Mouse (Mus musculus) midbrain, embryonic 14.5 days (tissue): Measurements from ENCODE around the gene Mbnl2. TPM values are rescaled to one million over a fixed set of nuclear protein-coding genes. Genes with fewer than 3 reads are reported as not detected.
"Not testable (repeated sequence)": the region's sequence is repeated elsewhere in the genome, so short reads cannot be mapped to it uniquely, and the experiment has no call there.

Experiments used
- ATAC-seq: fragments of 200-750 bp; cut with Nextera tagmentation; 2 replicates; pipeline ENCODE4 v1.8.0; 2017; ENCODE audit warnings: moderate number of reproducible peaks, moderate library complexity; ENCODE audit not compliant: low FRiP score, low TSS enrichment
- DNase-seq: peaks from one replicate; pipeline ENCODE4 v3.0.0-alpha.2; 2015
- H3K27ac ChIP-seq: fragments of 300-500 bp; sonication (generic); replicated peaks from 2 replicates; pipeline ENCODE4 v1.5.1; 2014; ENCODE audit warnings: mild to moderate bottlenecking, low read depth, low read length, moderate library complexity
- H3K27me3 ChIP-seq: fragments of 300-500 bp; sonication (generic); 2 replicates; pipeline ENCODE4 v1.6.1; 2014; ENCODE audit warnings: low read length, control low read depth, mixed read lengths; ENCODE audit not compliant: control insufficient read depth, insufficient read depth
- H3K36me3 ChIP-seq: fragments of 300-500 bp; sonication (generic); 2 replicates; pipeline ENCODE4 v1.6.1; 2014; ENCODE audit warnings: low read length, control low read depth; ENCODE audit not compliant: control insufficient read depth, insufficient read depth
- H3K4me1 ChIP-seq: fragments of 300-500 bp; sonication (generic); 2 replicates; pipeline ENCODE4 v1.6.1; 2014; ENCODE audit warnings: mild to moderate bottlenecking, antibody characterized with exemption, low read length, control low read depth; ENCODE audit not compliant: control insufficient read depth, insufficient read depth
- H3K4me2 ChIP-seq: fragments of 300-500 bp; sonication (generic); 2 replicates; pipeline ENCODE4 v1.6.1; 2014; ENCODE audit warnings: mild to moderate bottlenecking, low read length, moderate library complexity
- H3K4me3 ChIP-seq: fragments of 300-500 bp; sonication (generic); replicated peaks from 2 replicates; pipeline ENCODE4 v1.5.1; 2014; ENCODE audit warnings: low read depth, low read length
- H3K9ac ChIP-seq: fragments of 300-500 bp; sonication (generic); replicated peaks from 2 replicates; pipeline ENCODE4 v1.6.1; 2014; ENCODE audit warnings: mild to moderate bottlenecking, low read length, moderate library complexity
- H3K9me3 ChIP-seq: fragments of 300-500 bp; sonication (generic); 2 replicates; pipeline ENCODE4 v1.6.1; 2016; ENCODE audit warnings: low read length, control low read depth, mixed read lengths; ENCODE audit not compliant: control insufficient read depth
- WGBS: fragments of 180-500 bp; shearing (Covaris S2); extraction: QIAGEN DNeasy Blood & Tissue Kit; methylation state at CpG from one replicate; pipeline ENCODE4 v1.1.7; 2014; 5-methylcytosine and 5-hydroxymethylcytosine counted together
- polyA plus RNA-seq: library from polyadenylated mRNA; unstranded; fragments of >200 nt; fragmentation: Nextera tagmentation; extraction: Ambion mirVana; gene quantifications from 2 replicates; pipeline ENCODE4 v1.2.1, GENCODE M21; 2014

Mbnl2 gene
- polyA plus RNA-seq, 1 experiment from 2014 or later = 22.5 TPM

GRCm38 (mm10) chr14:120357321-120358070, 82.0 kb downstream of the Mbnl2 start:
- whole genome bisulfite sequencing = 98% methylated on average over 19 of the region's 19 CpGs
- H3K36me3 ChIP-seq = no peaks in the 10 kb centered on the region
- peaks cover 14% of the 10 kb centered on the region for H3K4me1 ChIP-seq
- H3K4me3 ChIP-seq = no peak overlapping the region
- H3K27ac ChIP-seq = no peak overlapping the region
- no peaks in the 10 kb centered on the region for H3K27me3 ChIP-seq
- DNase-seq (no peak), ATAC-seq (no peak)
- no peak overlapping the region for H3K9ac ChIP-seq
- H3K4me2 ChIP-seq = no peak overlapping the region
- no peaks in the 10 kb centered on the region for H3K9me3 ChIP-seq

DNA sequence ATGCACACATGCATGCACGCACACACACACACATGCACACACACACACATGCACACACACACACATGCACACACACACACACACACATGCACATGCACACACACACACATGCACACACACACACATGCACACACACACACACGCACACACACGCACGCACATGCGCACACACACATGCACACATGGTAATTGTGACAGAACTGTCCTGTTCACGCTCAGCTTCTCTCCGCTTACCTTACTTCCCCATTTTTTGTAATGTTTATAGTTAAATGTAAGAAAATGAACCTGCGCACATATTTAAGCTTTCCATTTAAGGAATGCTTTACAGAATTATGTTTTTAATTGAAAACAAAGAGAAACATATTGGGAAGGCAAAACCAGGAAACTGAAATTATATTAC, 84.1 kb downstream of the Mbnl2 start:
- H3K27me3 ChIP-seq = not testable (repeated sequence)
- peaks cover 12% of the 10 kb centered on the region for H3K4me1 ChIP-seq
- 96% methylated on average over 8 of the region's 8 CpGs for WGBS

DNA sequence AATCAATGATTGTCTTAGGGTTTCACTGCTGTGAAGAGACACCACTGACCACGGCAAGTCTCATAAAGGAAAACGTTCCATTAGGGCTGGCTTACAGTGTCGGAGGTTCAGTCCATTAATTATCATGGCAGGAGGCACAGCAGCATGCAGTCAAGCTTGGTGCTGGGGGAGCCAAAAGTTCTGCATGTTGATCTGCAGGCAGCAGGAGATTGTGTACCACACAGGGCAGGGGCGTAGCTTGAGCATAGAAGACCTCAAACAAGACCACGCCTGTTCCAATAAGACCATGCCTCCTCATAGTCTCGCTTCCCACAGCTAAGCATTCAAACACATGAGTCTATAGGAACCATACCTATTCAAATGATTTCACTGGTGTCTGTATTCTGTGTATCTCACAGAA, 85.7 kb downstream of the Mbnl2 start:
- no peaks in the 10 kb centered on the region for H3K4me1 ChIP-seq

More for the DNA sequence above, 84.1 kb downstream of the Mbnl2 start:
- not testable (repeated sequence) for H3K36me3 ChIP-seq, H3K4me3 ChIP-seq, H3K4me2 ChIP-seq, H3K9me3 ChIP-seq, H3K9ac ChIP-seq, H3K27ac ChIP-seq, DNase-seq, ATAC-seq

GRCm38 (mm10) chr14:120362409-120362992, 87.0 kb downstream of the Mbnl2 start:
- Histone ChIP-seq H3K36me3 (no peaks in the 10 kb centered on the region), H3K9ac (no peak overlapping the region), H3K9me3 (no peaks in the 10 kb centered on the region), H3K4me1 (no peaks in the 10 kb centered on the region), H3K4me2 (no peak overlapping the region), H3K27ac (no peak overlapping the region), H3K4me3 (no peak overlapping the region), H3K27me3 (no peaks in the 10 kb centered on the region)
- 80% methylated on average over 8 of the region's 8 CpGs for WGBS
- DNase-seq (no peak), ATAC-seq (no peak)

More for the DNA sequence above, 85.7 kb downstream of the Mbnl2 start:
- no peaks in the 10 kb centered on the region for H3K36me3 ChIP-seq
- ATAC-seq = no peak
- no peak overlapping the region for H3K4me2 ChIP-seq
- DNase-seq = no peak
- H3K9ac ChIP-seq = no peak overlapping the region
- no peaks in the 10 kb centered on the region for H3K9me3 ChIP-seq
- whole genome bisulfite sequencing = 91% methylated on average over 6 of the region's 6 CpGs
- H3K27me3 ChIP-seq = no peaks in the 10 kb centered on the region
- no peak overlapping the region for H3K4me3 ChIP-seq
- H3K27ac ChIP-seq = no peak overlapping the region

- WGBS = 70% methylated on average over 8 of the region's 8 CpGs
- no peak overlapping the region for H3K27ac ChIP-seq
- H3K4me3 ChIP-seq = no peak overlapping the region
- H3K4me2 ChIP-seq = no peak overlapping the region
- no peak for DNase-seq
- no peaks in the 10 kb centered on the region for H3K36me3 ChIP-seq
- H3K9me3 ChIP-seq = no peaks in the 10 kb centered on the region
- no peak for ATAC-seq
- H3K27me3 ChIP-seq = no peaks in the 10 kb centered on the region
- no peak overlapping the region for H3K9ac ChIP-seq
- H3K4me1 ChIP-seq = no peaks in the 10 kb centered on the region
Measured at GRCm38 (mm10) chr14:120363090-120363818, 87.8 kb downstream of the Mbnl2 start.

GRCm38 (mm10) chr14:120365088-120365487, 89.6 kb downstream of the Mbnl2 start:
- H3K4me1 ChIP-seq = no peaks in the 10 kb centered on the region
- no peak overlapping the region for H3K9ac ChIP-seq
- no peak overlapping the region for H3K27ac ChIP-seq
- no peak overlapping the region for H3K4me2 ChIP-seq
- no peaks in the 10 kb centered on the region for H3K27me3 ChIP-seq
- ATAC-seq (no peak), DNase-seq (no peak)
- H3K36me3 ChIP-seq = no peaks in the 10 kb centered on the region
- no peak overlapping the region for H3K4me3 ChIP-seq
- 96% methylated on average over 4 of the region's 4 CpGs for WGBS
- no peaks in the 10 kb centered on the region for H3K9me3 ChIP-seq

DNA sequence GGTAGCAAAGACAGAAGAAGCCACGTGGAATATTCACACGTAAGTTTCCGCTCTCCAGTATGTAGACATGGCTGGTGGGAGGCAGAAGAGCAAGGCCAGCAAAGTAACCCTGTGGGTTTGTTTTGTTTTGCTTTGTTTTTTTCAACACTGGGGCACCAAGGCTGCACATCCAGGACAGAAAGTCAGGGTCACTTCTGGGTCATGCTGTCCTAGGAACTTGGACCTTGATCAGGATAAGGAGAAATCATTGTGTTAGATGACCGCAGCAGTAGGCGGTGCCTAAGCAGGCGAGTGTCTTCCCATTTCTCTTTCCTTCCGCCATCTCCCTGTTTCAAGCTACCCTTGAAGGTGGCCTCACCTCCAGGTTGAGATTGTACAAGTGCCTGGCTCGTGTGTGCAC, 91.5 kb downstream of the Mbnl2 start:
- no peak for ATAC-seq
- H3K27me3 ChIP-seq = no peaks in the 10 kb centered on the region
- WGBS = 97% methylated on average over 8 of the region's 8 CpGs

GRCm38 (mm10) chr14:120367589-120367988, 92.1 kb downstream of the Mbnl2 start:
- Histone ChIP-seq H3K36me3 (no peaks in the 10 kb centered on the region), H3K9ac (no peak overlapping the region), H3K4me1 (0 out of 2 replicates have a peak, but pooled peaks cover 5% of the 10 kb centered on the region), H3K27ac (no peak overlapping the region), H3K27me3 (no peaks in the 10 kb centered on the region), H3K4me2 (no peak overlapping the region), H3K9me3 (no peaks in the 10 kb centered on the region), H3K4me3 (no peak overlapping the region)
- WGBS = 92% methylated on average over 4 of the region's 4 CpGs
- DNase-seq (no peak), ATAC-seq (no peak)

More for the DNA sequence above, 91.5 kb downstream of the Mbnl2 start:
- Histone ChIP-seq H3K9ac (no peak overlapping the region), H3K4me2 (no peak overlapping the region), H3K27ac (no peak overlapping the region), H3K4me3 (no peak overlapping the region), H3K9me3 (no peaks in the 10 kb centered on the region), H3K4me1 (0 out of 2 replicates have a peak, but pooled peaks cover 5% of the 10 kb centered on the region), H3K36me3 (no peaks in the 10 kb centered on the region)
- no peak for DNase-seq
